Mouse (Mus musculus) layer of hippocampus, postnatal 25 days (tissue): ENCODE data around the gene BC107364. TPM values are rescaled to one million over a fixed set of nuclear protein-coding genes. Genes with fewer than 3 reads are reported as not detected.
"Not testable (repeated sequence)": the region's sequence is repeated elsewhere in the genome, so short reads cannot be mapped to it uniquely, and the experiment has no call there.

Source experiments
- DNase-seq, 2 experiments: peaks; one replicate each; pipeline ENCODE4 v3.0.0; 2022; ENCODE audit warnings: mixed read lengths in 2 of 2, low spot score in 1 of 2; ENCODE audit errors: extremely low spot score in 1 of 2
- total RNA-seq, 2 experiments: library from RNA; stranded (reverse); gene quantifications; 2 replicates each; pipeline ENCODE4 v1.2.3; 2021

BC107364 gene
- total RNA-seq, 2 experiments from 2014 or later: not detected

DNA sequence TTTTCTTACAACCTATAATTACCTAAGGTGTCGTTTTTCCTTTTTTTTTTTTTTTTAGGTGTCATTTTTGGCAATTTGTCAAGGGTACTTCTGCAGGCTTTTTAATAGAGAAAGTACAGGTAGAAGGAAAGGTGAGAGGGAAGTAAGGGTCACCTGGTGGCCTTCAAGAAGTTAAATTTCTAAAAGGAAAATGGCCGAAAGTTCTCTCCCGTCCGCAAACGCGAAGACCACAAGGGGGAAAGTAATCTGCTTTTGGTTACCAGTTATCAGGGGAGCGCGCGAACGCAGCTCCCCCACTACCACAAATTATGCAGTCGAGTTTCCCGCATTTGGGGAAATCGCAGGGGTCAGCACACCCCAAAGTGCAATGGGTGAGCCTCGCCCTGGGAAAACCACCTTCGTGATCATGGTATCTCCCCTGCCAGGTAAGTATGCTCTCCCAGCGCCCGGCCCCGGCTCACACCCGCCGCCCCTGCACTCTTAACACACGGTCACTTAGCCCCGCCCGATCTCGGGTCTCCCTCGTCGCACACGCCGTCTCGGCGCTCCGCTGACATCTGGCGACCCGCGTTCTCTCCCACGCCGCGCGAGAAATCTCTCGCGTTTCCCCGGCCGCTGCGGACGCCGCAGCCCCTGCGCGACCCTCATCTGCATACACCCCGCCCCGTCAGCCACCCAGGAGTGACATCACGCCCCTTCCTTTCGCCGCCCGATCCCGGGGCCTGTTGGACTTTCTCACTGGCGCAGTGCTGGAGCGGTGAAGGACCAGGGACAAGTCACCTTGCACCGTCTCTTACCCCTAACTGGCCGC lies 7.9 kb upstream of the BC107364 start:
- not testable (repeated sequence) for DNase-seq

DNA sequence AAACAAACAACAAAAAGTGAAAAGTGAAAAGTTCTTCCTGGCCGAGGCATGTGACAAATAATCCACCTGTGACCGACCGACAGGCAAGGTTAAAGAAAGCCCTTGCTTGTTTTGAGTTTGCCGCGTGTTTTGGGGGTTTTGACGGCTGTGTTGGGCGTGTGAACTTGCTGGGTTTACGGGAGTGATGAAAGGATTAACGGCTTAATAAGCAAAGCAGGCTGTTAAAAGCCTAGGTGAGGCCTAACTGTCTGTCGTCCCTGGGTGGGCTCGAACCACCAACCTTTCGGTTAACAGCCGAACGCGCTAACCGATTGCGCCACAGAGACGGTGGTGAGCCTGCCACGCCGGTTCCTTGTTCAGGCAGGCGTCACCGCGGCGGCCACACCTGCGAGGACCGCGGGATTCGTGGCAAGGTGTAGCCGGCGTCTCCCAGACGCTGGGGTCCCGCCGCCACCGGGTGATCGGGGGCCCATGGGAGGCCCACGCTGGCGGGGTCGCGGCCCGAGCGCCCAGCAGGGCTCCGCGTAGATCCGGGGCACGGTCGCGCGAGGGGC lies 6.9 kb upstream of the BC107364 start:
- DNase-seq: not testable (repeated sequence)

DNA sequence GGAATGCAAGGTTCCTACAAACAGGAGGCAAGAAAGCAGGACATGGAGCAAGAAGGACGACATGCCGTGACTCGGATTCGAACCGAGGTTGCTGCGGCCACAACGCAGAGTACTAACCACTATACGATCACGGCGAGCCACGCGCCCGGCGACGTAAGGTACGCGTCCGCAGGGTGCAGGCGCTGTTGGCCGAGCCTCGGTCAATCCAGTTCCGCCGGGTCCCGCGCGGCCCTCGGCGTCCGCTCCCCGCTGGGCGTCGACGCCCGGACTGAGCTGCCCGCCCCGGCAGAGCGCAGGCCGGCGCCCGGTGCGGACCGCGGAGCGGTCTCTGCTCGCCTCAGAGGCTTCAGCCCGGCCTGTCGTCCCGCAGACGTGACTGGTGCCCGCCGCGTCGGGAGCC lies 5.9 kb upstream of the BC107364 start:
- not testable (repeated sequence) for DNase-seq

DNA sequence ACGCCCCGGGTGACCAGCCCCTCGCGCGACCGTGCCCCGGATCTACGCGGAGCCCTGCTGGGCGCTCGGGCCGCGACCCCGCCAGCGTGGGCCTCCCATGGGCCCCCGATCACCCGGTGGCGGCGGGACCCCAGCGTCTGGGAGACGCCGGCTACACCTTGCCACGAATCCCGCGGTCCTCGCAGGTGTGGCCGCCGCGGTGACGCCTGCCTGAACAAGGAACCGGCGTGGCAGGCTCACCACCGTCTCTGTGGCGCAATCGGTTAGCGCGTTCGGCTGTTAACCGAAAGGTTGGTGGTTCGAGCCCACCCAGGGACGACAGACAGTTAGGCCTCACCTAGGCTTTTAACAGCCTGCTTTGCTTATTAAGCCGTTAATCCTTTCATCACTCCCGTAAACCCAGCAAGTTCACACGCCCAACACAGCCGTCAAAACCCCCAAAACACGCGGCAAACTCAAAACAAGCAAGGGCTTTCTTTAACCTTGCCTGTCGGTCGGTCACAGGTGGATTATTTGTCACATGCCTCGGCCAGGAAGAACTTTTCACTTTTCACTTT lies 847 bp downstream of the BC107364 start:
- DNase-seq: not testable (repeated sequence)

DNA sequence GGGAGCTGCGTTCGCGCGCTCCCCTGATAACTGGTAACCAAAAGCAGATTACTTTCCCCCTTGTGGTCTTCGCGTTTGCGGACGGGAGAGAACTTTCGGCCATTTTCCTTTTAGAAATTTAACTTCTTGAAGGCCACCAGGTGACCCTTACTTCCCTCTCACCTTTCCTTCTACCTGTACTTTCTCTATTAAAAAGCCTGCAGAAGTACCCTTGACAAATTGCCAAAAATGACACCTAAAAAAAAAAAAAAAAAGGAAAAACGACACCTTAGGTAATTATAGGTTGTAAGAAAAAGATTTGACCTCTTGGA lies 1.6 kb downstream of the BC107364 start:
- not testable (repeated sequence) for DNase-seq

DNA sequence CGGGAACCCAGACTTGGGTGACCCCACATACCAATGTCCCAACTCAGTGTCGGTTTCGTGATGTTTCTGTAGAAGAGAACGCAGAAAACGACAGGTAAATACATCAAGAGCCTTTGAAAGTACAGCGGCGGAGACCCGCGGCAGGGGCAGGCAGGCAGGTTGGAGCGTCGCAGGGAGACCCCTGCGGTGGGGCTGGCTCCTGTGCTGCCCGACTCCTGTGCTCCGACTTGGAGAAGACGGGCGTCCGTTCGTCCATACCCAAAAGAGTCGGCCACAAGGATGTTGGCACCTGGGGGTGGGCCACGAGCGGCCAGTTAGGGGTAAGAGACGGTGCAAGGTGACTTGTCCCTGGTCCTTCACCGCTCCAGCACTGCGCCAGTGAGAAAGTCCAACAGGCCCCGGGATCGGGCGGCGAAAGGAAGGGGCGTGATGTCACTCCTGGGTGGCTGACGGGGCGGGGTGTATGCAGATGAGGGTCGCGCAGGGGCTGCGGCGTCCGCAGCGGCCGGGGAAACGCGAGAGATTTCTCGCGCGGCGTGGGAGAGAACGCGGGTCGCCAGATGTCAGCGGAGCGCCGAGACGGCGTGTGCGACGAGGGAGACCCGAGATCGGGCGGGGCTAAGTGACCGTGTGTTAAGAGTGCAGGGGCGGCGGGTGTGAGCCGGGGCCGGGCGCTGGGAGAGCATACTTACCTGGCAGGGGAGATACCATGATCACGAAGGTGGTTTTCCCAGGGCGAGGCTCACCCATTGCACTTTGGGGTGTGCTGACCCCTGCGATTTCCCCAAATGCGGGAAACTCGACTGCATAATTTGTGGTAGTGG lies 2.1 kb downstream of the BC107364 start:
- DNase-seq: not testable (repeated sequence)

DNA sequence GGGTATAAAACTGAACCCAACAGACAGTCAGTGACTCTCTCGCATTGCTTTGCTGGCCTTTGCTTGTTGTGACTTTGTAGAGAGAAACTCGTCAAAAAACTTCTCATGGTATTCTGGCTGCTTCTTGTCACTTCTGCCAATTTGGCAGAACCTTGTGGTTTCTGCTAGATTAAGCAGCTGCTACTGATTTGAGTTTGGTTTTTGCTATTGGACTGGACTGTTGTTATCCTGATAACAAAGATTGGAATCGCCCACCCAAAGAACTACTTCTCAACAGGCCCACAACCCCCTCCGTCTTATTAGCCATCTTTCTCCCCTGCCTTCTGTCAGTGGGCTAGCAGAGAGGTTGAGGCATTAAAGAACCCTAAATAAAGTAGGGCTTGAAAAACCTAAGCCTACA lies 6.7 kb downstream of the BC107364 start:
- DNase-seq: no peak

DNA sequence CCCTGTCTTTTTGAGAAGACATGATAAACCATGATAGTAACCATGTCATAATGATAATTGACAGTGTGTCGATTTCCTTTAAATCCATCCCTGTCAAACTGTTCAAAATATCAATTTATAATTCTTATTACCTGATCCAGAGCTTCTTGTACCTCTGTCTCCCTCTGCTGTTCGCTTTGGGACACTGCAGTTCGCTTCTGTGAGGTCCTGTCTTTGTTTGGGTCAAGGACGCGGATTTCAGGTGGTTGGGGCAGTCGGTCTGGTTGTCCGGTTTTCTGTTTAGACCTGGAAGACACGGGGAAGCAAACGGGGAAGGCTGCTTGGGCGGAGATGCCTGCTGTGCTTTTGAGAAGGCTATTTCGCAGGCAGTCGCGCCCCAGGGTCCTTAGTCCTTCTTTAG lies 11.5 kb downstream of the BC107364 start:
- DNase-seq: peak; percentile 46 to 74

DNA sequence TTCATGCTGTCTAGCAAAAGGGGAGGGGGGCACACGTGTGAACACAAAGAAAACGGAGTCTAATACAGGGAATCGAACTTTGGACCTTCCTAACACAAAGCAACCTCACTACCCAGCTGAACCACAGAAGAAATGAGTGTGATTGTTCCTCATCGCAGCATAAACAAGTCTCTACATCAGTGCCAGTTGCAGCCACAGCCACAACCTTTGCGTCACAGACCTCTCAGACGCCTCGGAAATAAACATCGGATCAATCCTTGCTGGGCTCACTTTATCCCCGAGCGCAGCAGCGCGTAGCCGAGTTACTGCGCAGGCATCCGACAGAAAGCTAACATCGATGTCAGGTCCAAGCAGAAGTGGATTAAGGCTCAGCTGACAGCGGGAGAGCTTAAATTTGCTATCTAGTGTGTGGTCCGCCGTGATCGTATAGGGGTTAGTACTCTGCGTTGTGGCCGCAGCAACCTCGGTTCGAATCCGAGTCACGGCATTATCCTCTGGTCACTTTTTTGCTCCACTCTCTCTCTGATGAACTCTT lies 16.5 kb downstream of the BC107364 start:
- DNase-seq: peak; percentile 40 to 61

DNA sequence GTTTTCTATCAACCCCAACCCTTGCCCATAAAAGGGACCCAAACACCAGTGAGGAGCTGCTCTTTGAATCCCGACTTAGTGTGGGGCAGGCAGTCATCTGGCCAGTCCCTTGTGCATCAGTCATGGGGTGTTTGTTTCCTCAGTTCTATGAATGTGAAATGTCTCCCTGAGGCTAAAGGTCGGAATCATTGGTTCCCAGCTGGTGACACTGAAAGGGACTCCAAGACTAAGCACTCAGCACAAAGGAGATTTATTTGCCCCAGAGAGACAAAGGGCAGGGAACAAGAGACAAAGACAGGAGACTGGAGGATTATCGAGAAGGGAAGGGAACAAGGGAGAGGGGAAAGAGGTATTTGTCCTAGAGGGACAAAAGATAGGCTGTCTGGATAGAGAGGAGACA lies 19.9 kb downstream of the BC107364 start:
- DNase-seq: no peak

DNA sequence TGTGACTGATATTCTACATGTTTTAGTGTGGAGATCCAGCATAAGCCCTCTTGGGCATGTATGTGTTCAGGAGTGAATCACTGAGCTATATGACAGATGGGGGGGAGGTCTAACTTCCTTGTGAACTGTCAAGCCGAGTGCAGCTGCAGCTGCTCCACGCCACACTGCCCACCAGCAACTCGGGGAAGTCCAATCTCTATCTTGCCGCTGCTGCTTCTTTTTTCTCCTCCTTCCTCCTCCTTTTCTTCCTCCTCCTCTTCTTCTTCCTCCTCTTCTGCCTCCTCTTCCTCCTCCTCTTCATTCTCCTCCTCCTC lies 22.3 kb downstream of the BC107364 start:
- no peak for DNase-seq

DNA sequence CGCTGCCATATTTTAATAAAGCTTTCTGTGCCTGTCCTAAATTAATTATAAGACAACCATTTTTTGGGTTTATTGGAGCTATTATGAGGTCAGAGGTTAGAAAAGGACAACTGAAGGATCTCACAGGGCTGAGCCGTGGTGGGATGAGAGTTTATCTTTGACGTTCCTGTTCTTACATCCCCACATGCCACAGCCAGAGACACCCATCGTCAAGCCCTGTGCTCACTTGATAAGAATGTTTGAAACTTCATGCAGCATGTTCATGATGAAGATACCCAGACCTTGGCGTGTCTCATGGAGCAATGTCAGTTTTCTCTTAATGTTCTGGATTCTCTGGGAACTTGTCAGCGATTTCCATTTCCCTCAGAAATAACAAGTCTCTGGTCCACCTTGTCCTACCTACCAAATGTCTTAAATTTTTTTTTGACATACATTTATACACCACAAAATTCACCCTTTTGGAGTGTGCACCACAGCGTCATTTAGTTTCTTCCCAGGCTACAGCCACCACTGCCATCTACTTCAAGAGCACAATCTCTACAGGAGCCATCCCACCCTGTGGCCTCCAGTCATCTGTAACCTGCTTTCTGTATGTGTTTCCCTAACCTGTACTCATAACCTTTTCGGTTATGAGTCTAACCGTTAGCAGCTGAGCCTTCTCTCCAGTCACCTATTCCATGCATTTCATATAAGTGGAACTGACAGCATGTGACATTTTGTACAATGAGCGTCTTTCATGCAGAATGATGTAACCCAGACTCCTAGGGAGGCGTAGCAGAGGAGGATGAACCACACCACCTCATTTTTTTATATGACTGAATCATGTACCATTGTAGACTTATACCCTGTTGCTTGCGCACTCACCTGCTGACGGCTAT lies 22.9 kb downstream of the BC107364 start:
- no peak for DNase-seq

DNA sequence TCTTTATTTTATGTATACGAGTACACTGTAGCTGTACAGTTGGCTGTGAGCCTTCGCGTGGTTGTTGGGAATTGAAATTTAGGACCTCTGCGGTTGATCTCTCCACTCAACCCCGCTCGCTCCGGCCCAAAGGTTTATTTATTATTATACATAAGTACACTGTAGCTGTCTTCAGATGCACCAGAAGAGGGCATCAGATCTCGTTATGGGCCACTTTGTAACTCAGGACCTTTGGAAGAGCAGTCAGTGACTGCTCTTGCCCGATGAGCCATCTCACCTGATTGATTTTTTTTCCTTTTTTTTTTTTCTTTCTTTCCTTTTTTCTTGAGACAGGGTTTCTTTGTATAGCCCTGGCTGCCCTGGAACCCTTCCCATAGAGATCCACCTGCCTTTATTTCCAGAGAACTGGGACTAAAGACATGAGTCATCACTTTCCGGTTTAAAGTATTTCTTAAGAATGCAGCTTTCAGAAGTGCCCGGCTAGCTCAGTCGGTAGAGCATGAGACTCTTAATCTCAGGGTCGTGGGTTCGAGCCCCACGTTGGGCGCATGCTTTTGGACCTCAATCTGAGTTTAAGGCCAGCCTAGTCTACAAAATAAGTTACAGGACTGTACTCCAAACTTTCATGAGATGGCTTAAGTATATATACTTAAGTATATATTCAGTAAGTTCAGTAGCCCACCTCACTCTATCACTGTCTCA lies 24.2 kb downstream of the BC107364 start:
- peak in 1 of 2 experiments; percentile 48 for DNase-seq

DNA sequence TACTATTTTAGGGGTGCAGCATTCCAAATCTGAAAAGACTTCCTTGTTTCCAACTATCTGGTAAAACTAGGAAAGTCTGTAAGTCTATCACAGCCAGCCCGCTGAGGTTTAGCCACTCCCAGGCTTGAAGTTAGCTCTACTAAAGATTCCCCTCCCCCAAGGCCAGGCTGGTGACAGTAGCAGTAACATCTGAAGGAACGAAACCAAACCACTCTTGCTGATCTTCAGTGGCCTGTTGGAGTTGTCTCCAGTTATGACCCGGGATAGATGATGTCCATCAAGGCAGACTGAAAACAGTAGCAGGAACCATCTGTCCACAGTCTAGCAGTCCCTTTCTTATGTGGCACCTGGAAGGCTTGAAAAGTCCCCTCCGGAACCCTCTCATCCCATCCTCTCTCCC lies 24.8 kb downstream of the BC107364 start:
- no peak for DNase-seq

DNA sequence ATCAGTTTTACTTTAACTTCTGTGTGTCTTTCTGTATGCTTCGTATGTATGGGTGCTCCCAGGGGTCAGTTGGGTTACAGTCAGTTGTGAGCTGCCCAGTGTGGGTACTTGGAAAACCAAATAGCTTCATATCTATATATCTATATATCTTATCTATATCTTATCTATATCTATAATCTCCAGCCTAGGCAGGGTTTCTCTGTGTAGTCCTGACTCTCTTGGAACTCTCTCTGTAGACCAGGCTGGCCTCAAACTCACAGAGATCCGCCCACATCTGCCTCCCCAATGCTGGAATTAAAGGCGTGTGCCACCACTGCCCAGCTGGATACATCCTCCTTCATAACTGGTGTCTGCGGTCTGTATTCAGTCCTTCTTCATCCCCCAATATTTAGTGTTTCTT lies 25.8 kb downstream of the BC107364 start:
- DNase-seq: no peak

DNA sequence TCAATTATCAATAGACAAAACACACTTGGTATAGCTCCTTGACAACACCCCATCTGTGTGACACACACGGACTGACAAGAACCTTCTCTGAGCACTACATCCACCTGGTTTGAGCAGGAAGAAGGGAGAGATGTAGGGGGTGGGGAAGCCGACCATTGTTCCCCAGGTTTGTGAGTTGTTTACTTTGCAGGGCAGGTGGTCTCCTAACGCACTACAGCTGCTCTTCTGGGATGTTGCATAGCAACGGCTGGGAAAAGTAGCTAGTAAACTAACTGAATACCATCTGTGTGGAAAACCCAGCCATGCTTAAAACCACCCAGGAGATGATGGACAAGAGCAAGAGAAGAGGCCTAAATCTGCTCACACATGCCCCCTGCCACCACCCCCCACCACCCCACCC lies 27.7 kb downstream of the BC107364 start:
- DNase-seq: not testable (repeated sequence)

DNA sequence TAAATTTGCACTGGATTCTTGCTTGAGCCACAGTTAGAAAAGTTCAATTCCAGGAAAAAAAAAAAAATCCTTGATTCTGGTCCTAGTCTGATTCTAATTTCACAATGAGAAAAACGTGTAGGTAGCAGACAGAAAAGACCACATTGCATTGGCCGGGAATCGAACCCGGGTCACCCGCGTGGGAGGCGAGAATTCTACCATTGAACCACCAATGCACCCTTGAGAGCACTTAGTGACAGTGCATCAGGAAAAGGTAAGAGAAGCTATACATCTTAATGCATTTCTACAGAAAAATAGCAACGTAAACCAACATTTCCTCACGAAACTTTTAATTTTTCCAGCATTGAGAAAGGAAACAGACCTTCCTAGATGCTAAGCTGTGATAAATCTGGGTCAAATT lies 28.2 kb downstream of the BC107364 start:
- no peak for DNase-seq

DNA sequence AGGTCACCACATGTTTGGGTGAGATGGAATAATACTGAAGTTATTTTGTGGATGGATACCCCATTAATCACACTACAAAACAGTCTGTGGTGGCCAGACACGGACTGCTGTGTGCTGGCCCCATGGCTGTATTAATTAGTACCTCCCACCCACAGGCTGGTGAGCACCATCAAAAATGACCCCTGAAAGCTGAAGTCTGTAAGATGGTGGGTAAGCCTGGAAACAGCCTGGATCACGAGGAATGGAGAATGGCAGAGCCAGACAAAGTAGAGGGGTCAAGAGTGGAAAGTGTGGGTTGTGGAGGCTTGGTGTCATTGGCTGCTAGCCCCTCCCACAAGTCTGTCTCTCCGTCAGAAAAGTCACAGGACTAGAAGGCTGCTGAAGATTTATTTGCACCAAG lies 31.3 kb downstream of the BC107364 start:
- DNase-seq: no peak

DNA sequence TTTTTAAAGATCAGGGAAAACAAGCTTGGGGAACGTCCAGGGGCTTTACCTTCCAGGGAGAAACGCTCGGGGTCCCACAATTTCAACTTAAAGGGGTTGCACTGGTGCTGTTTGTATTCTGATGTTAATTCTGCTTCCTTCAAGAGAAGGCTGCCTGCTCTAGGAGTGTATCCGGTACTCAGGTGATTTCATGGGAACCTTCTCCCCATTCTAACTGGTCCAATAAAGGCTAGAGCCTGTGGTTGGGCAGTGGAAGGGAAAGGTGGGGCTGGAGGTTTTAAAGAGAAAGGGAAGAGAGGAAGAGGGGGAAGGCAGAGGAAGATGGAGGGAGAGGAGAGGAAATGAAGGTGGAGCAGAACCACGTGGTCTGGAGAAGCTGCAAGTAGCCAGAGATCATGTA lies 33.2 kb downstream of the BC107364 start:
- DNase-seq: not testable (repeated sequence)
